Mouse (Mus musculus): ENCODE measurements around the gene Dntt.

Dntt gene

DNA sequence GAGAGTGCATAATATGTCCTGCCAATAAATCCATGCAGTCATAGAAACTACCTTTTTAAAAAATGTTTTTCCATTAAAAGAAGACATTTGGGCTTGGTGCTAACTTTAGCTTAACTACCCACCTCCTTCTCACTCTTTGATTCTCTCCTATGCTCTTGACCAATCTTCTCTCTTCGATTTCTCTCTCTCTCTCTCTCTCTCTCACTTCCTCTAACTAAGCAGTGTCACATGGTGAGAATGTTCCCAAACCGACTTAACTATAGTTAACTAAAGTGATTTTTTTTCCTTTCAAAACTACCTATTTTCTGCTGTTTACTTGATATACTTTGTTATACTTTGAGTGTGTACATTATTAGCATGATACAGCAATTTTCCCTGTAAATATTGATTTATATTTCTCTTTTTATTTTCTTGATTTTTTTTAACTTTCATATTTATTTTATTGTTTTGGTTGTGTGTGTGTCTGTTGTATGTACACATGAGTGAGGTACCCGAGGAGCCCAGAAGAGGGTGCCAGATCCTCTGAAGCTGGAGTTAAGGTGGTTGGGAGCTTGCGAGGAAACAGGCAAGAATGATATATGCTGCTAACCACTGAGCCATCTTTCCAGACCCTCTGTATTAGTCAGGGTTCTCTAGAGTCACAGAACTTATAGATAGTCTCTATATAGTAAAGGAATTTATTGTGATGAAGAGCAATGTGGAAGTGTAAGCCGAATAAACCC lies 20.2 kb upstream of the Dntt start:
- in situ Hi-C loops (cut with MboI) = no loop called here

DNA sequence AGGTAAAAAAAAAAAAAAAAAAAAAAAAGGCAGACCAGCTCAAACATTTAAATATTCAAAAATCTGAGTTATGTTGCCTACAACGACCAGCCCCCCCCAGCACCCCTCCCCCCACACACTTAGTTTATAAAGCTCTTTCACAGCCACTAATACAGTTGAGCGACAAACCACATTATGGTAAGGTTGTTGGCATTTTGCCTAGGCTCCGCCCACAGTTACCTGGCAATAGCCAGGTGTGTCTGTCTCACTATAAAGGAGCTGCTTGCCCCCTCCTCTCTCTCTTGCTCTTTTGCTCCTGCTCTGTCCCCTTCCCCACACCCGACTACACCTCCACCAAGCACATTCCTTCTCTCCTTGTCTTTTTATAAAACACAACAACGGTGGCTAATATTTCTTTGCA lies 17.4 kb upstream of the Dntt start:
- in situ Hi-C loops (cut with MboI) = no loop called here

DNA sequence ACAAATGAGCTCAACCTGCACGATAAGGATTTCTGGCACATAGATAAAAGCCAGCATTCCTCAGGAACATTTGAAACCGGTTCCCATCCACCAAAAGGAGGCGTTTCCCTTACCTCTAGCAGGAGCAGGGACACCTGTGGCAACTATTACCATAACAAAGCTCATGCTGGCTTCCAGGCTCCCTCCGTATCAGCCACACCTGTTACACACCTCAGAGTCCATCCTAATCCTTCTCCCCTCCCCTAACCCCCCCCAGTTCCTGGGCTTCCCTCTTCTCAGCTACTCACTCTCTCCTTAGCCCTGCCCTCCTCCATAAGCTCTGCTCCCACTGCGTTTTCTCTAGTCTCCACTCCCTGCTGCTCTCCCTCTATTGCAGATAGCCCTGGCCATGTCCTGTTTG lies 15.5 kb upstream of the Dntt start:
- in situ Hi-C loops (cut with MboI) = no loop called here

DNA sequence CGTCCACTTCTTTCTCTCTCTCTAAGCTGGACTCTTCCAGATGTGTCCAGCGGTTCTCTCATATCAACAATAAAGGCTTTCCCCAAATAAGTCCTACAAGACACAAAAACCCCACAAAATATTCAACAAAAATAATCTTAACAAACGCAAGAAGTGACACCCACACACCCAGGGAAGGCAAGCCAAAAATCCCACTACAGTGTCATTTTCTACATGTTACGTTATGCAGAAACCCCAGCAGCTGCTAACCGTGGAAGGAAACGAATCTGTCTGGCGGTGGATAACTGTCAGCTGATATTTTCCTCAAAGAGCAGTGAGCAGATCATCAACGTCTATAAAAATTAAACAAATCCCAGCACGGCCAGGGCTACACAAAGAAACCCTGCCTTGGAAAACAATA lies 15.1 kb upstream of the Dntt start:
- in situ Hi-C loops (cut with MboI) = no loop called here

DNA sequence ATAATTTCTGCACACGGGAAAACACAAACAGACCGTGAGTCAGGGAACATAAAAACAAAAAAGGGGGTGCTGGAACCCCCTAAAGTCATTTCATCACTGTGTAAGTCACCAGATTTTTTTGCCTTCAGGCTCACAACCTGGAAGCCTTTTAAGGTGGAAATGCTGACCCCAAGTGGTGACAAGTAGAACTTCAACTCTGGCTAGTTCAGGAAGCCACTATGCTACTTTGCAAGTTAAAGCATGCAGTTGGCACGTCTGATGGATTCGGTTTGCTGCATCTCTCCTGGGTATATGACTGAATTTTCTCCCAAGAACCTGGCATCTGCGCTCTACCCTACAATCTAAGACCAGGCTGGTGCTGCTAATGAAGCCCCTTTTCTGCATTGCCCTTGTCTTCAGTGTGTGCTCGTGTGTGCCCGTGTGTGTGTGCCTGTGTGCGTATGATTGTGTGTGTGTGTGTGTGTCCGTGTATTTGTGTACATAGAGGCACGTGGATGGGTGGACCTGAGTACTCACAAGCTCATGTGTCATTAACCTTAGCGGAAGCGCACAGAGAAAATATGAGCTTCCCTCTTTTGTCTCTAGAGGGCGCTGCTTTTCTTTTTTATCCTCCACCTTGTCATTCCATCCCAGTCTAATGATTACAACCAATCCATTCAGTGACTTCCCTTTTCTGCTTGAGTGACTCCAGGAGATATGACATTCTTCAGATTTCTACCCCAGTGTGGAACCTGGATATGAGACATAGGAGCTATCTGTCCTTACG lies 12.9 kb upstream of the Dntt start:
- in situ Hi-C loops (cut with MboI) = no loop called here

DNA sequence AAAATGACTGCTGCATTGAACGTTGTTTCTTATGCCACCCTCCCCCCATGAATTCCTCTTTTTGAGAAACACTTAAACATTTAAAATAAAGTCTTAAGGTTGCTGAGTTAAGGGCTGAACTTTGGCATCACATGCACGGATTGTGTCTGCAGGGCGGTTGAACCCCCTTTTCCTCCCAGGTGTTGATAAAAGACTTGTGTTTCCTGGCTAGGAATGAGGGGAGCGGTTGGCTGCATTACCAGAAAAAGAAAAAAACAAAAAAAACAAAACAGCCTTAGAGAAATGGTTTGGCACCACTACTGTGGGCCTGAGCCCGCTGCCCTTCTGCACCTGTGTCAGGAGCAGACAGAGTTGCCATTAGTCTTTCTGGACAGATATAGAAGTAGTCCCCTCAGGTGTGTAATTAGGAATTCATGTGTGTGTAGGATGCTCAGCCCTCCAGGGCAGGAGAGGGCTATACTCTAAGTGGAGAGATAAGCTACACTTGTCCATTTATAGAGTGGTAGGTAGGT lies 9.9 kb upstream of the Dntt start:
- in situ Hi-C loops (cut with MboI) = no loop called here

DNA sequence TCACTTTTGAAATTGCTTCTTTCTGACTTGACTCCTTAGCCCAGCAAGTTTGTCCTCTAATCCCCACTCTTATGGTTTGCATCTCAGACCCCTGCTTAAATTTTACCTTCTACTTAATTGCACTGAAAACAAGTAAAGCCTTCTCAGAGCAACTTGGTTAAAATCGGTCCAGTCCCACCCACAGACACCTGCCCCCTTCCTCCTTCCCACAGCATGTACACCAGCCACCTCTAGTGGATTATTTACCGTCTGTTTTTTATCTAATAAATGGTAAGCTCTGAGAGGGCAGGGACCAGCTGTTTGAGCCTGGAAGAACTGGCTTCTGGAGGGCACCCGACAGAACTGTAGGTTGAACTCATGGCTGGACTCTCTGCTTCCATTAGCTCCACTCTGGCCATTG lies 8.5 kb upstream of the Dntt start:
- in situ Hi-C loops (cut with MboI) = no loop called here

DNA sequence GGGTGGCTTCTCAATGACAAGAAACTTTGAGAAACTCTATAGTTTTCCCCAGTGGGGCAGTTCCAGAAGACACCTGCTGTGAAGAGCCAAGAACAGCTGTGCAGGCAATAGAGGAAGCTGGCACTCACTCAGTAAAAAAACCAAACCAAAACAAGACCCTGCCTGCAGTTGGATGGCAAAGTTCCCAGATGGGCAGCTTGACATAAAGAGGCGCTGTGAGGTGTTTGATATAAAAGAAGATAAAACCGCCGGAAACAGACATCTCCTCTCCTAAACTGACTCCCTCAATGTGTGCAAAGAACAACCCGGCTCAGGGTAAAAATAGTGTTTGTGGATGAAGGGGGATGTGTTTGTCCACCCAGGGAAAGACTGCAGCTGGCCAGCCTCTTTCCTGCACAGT lies 6.8 kb upstream of the Dntt start:
- in situ Hi-C loops (cut with MboI) = no loop called here

DNA sequence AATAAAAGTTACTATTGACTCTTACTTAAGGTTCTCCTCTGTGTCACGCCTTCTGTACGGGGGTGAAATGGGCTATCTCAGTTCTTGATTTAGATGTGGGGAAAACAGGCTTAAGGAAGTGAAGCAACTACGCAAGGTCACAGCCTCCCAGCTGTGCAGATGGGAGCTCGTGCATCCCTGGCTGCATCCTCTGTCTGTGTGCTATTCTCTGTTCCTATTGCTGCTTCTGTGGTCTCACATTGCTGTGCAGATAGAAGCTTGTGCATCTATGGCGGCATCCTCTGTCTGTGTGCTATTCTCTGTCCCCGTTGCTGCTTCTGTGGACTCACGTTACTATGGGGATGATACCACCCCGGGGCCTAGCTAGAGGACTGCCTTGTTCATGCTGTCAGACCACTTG lies 2.5 kb upstream of the Dntt start:
- in situ Hi-C loops (cut with MboI) = no loop called here

DNA sequence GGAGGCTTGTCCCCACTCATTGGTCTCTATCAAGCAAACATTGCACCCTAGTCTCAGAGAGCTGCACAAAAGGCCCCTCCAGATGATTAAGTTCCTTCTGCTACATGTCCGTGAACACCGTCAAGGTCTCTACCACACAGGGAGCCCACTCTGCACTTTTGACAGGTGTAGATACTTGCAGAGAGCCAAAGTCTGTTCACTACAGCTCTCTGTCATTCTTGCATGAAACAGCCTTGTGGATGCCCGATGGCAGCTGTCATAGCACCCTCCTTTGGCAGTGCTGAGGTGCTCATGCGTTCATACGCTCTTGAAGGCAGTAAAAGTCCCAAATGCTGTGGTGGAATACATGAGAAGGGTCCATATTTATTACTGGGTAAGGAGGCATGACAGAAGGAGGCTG lies 2.1 kb upstream of the Dntt start:
- in situ Hi-C loops (cut with MboI) = no loop called here

DNA sequence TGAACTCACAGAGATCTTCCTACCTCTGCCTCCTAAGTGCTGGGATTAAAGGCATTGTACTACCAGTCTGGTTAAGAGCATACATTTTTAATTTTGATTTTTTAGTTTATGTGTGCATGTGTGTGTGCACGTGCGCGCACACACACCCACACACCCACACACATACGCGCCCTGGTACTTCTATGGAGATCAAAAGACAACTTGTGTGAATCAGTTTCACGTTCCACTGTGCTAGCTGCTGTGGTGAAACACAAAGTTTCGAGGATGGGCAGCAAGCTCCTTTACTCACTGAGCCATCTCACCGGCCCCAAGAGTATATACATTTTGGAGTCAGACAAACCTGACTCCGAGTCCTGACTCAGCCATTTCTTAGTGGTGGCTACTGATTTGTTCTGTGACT lies 1.5 kb upstream of the Dntt start:
- in situ Hi-C loops (cut with MboI) = no loop called here

DNA sequence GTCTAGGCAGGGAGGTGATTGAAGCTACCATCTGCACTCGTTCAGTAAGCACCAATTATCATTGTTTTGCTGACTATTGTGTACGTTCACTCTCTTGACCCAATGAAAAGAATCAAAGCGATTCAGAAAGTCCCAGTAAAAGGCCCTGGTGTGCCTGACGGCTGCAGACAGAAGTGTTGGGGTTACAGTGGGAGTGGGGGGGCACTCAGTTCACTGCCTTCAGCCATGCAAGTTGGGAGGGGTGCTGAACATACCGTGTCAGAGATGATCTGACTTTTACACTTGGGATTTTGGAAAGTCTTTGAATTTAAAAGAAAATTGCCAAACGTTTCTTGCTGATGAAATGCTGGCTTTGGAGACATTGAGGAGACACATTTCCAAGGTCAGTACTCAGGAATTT lies 1.1 kb downstream of the Dntt start:
- in situ Hi-C loops (cut with MboI) = no loop called here

DNA sequence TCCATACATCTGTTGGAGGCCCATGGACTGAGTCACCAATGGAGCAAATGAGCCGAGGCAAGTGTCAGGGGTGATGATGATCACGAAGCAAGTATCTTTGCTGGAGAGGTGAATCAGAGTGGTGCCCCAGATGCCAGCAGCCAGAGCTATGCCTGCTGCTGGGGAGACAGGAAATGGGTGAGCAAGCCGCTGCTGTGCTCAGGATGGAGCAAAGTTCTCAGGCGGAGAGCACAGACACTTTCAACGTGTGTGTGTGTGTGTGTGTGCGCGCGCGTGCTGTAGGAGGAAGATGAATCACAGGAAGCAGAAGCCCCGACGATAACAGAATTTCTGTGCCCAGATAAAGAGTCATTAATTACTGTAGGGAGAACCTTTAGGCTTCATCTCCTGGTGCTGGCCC lies 1.9 kb downstream of the Dntt start:
- in situ Hi-C loops (cut with MboI) = no loop called here

DNA sequence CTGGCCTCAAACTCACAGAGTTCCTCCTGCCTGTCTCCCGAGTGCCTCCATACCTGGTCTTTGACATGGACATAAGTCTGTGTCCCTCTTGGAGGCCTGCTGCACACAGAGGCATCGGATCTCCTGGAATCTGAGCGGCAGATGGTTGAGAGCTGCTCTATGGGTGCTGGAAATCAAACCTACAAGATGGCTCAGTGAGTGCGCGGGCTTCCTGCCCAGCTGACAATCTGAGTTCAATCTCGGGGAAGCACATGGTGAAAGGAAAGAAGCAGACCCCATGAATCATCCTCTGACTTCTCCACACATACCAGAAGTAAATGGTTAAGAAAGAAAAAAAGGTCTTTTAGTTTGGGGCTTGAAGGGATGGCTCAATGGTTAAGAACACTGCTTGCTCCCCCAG lies 2.8 kb downstream of the Dntt start:
- in situ Hi-C loops (cut with MboI) = no loop called here

DNA sequence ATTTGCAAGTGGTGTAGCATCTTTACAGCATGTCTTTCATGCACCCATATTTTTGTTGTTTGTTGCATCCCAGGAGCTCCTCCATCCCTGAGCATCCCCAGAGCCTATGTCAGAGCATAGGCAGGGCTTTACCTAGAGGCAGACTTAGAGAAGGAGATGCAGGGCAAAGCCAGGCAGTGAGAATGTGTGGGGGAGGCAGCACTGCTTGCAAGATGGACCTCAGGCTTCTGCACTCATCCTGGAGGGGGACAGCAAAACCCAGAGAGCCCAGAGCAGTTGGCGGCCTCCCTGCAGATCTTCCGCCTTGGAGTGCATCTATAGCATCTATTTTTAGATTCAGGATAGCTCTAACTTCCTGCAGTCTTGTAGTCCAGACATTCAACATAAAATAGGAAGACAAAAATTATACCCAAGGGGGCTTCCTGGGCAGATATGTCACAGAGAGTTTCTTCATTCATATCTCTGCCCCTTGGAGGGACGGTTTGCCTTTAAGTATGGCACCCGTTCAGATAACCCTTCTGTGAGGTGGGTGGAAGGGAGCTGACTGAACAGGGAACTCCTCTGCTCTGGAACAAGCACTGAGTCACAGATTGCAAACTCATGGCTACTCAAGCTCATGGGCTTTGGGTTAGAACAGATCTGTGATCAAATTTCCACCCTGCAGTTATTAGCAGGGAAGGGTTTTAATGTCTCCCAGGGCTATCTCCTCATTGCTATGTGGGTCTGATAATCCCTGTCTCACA lies 6.9 kb downstream of the Dntt start:
- in situ Hi-C loops (cut with MboI) = no loop called here

DNA sequence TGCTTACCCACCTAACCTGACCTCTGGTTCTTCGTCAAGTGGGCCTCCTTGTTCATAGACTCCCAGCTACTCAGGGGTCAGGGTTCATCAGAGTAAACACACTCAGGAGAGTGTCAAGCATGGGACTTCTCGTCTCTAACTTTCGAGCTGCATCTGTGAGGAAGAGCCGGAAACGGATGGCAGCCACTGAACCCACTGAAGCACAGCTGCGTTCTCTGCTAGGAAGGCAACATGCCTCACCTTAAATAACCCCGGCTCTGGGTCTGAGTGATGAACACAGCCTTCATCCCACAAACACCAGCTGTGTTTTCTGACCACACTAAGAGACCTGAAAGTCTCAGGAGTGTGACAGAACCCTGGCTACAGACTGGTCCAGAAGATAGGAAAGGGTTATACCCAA lies 10.0 kb downstream of the Dntt start:
- in situ Hi-C loops (cut with MboI) = no loop called here

DNA sequence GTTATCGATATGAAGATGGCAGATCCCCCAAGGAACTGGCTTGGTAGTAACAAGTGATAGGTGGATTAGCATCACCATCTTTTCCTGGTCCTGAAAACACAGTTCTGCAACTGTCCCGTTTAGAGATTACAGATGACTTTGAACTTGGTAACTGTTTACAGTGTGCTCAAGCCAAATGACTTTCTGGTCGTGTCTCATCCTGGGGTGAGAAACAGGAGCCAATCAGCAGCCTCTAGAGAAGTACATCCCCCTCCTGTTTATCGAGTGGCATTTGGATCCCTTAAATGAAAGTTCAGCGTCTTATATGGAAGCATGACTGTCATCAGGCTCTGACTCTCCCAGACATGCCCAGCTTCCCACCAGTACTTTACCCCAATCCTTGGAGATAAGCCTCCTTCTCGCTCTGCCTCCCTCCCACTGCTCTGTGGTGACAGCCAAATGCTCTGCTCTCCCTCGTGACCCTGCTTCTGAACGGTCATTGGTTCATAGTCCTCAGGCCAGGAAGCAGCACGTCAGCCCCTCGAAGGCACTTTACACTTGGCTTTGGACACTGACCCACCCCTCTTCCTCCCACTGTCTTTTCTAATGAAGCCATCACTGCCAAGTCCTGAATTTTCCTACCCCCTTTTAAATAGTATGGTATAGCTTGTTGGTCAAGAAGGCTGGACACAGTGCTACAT lies 16.2 kb downstream of the Dntt start:
- in situ Hi-C loops (cut with MboI) = no loop called here

DNA sequence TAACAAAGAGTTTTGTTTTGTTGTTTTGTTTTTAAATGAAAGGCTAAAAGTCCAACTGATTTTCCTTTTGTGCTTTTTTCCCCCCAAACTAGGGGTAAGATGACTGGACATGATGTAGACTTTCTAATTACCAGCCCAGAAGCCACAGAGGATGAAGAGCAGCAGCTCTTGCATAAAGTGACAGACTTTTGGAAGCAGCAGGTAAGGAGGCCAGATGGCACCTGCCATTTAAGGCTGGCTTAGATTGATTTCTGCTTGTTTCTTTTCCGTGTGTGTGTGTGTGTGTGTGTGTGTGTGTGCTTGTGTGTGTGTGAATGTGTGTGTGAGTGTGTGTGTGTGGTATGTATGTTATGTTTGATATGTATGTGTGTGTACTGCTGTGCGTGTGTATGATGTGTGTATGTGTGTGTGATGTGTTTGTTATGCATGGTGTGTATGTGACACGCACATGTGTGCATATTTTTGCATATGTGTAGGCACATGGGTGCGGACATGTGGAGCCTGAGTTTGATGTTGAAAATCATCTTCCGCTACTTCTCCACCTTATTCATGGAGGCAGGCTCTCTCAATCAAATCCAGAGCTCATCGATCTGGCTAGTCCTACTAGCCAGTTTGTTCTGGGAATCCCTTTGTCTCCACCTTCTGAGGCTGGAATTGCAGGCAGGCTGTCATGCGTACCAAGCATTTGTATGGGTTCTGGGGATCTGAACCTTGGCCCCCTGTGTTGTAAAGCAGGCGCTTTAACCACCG lies 18.5 kb downstream of the Dntt start:
- in situ Hi-C loops (cut with MboI) = no loop called here

DNA sequence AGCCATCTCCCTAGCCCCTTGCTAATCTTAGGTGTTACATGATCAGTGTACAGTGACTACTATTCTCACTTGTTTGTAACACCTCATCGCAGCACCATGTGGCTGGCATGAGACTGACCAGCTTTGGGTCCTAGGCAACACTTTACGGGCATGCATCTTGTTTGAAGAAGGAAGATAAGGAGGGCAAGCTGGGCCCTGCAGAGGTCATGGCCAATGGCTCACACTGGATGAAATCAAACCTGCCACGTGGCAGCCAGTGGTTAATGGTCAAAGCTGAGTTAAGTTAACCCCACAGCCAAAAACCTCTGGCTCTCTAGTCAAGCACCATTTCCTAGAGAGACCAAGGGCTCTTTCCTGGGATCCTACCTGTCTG lies 19.1 kb downstream of the Dntt start:
- in situ Hi-C loops (cut with MboI) = no loop called here

DNA sequence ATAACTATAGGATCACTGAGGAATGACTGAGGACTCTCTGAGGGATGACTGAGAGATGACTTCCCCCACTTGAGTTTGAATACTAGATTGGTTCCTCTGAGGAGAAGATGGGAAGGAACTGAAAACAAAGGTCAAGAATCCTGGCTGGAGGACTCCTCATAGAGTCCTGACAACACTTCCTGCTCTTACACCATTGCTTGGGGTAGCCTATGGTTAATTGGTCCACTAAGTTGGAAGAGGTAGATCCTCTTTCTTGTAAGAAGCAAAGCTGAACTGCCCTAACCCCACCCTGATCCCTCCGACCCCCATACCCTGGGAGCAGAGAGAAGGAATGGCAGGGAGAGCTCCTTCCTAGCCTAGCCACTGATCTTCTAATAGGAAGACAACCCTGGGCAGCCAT lies 22.6 kb downstream of the Dntt start:
- in situ Hi-C loops (cut with MboI) = no loop called here

DNA sequence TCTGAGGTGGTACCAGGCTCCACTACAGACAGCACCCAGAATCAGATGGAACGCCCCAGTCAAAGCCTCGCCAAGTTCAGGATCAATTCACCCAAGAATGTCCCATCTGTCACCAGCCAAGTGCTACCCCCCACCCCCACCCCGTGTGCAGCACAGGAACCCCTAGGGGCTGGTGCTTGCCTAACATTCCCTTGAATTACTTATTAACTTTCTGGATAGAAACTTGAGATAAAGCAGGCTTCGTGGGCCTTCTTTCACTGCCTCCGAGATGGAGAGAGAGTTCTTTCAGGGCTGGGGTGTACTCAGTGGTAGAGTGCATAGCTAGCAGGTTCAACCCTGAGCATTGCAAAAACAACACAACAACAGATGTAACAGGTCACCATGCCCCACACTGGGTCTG lies 23.2 kb downstream of the Dntt start:
- in situ Hi-C loops (cut with MboI) = no loop called here

DNA sequence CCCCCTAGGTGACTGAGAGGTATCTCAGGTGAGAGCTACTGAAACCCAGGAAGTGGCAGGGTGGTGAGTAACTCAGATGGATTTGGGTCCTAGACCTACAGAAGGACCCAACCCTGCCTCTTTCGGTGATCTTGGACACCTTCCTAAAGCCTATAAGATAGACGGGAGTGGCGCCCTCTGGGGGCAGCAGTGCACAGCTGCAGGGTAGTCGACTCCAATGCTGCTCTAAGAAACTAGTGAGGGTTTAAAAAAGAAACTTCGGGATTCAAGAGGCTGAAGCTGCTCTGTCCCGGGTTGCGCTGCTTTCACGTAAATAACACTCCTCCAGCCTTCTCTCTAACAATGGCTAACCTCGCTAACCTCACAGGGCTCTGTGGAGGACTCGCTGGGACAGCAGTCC lies 24.5 kb downstream of the Dntt start:
- in situ Hi-C loops (cut with MboI) = no loop called here

Measured in mature B cell (primary cell).